Mouse (Mus musculus): ENCODE results near the gene Gm49354.

GRCm38 (mm10) chr13:59800077-59800476 lies 18.0 kb upstream of the Gm49354 start:
- no peak for TF ChIP-seq GATA1 (IDR thresholded peaks at IDR 0.05; ENCODE audit: borderline replicate concordance, low read length)
- TF ChIP-seq FLI1 (IDR thresholded peaks at IDR 0.05; ENCODE audit: low read length) = no peak
